Mouse (Mus musculus) embryo, embryonic 11.5 days (tissue): Measurements from ENCODE around the gene Npas2.
A peak's percentile ranks its signal among the peaks of the same experiment; 100 is the strongest.

ENCODE experiments used
- DNase-seq: peaks from one replicate; pipeline ENCODE4 v3.0.0-alpha.2; 2012; ENCODE audit warnings: low read depth, low spot score

Npas2 gene

GRCm38 (mm10) chr1:39374231-39374809, 180.8 kb downstream of the Npas2 start:
- DNase-seq, result no peak

- no peak for DNase-seq
These were observed 182.6 kb downstream of the Npas2 start for GRCm38 (mm10) chr1:39376121-39376520.

GRCm38 (mm10) chr1:39376726-39377240, 183.3 kb downstream of the Npas2 start:
- no peak for DNase-seq

- DNase-seq, result no peak
These were observed 185.0 kb downstream of the Npas2 start for GRCm38 (mm10) chr1:39378540-39378939.

- DNase-seq, result no peak
These were observed 185.5 kb downstream of the Npas2 start for GRCm38 (mm10) chr1:39379021-39379420.

- DNase-seq, result no peak
These were observed 187.5 kb downstream of the Npas2 start for GRCm38 (mm10) chr1:39381017-39381416.

GRCm38 (mm10) chr1:39384914-39385313, 191.4 kb downstream of the Npas2 start:
- no peak for DNase-seq

GRCm38 (mm10) chr1:39386456-39386855, 192.9 kb downstream of the Npas2 start:
- DNase-seq, result no peak

GRCm38 (mm10) chr1:39387497-39387896, 194.0 kb downstream of the Npas2 start:
- no peak for DNase-seq

GRCm38 (mm10) chr1:39388163-39388562, 194.6 kb downstream of the Npas2 start:
- no peak for DNase-seq

GRCm38 (mm10) chr1:39389338-39389737, 195.8 kb downstream of the Npas2 start:
- DNase-seq, result no peak

- DNase-seq, result no peak
These were observed 198.1 kb downstream of the Npas2 start for GRCm38 (mm10) chr1:39391652-39392051.

GRCm38 (mm10) chr1:39392189-39392588, 198.7 kb downstream of the Npas2 start:
- peak; percentile 47 for DNase-seq

GRCm38 (mm10) chr1:39393217-39393867, 199.8 kb downstream of the Npas2 start:
- DNase-seq, result no peak

GRCm38 (mm10) chr1:39394096-39394495, 200.6 kb downstream of the Npas2 start:
- no peak for DNase-seq

GRCm38 (mm10) chr1:39394650-39395049, 201.1 kb downstream of the Npas2 start:
- no peak for DNase-seq

GRCm38 (mm10) chr1:39396347-39396746, 202.8 kb downstream of the Npas2 start:
- no peak for DNase-seq

- DNase-seq, result no peak
These were observed 204.8 kb downstream of the Npas2 start for GRCm38 (mm10) chr1:39398284-39398683.

GRCm38 (mm10) chr1:39399228-39399627, 205.7 kb downstream of the Npas2 start:
- no peak for DNase-seq

GRCm38 (mm10) chr1:39400173-39400572, 206.6 kb downstream of the Npas2 start:
- DNase-seq, result no peak

- DNase-seq, result no peak
These were observed 213.6 kb downstream of the Npas2 start for GRCm38 (mm10) chr1:39407108-39407507.

- DNase-seq, result no peak
These were observed 214.6 kb downstream of the Npas2 start for GRCm38 (mm10) chr1:39408123-39408522.

- DNase-seq, result no peak
These were observed 215.1 kb downstream of the Npas2 start for GRCm38 (mm10) chr1:39408668-39409067.
